In the genomic region with DNA sequence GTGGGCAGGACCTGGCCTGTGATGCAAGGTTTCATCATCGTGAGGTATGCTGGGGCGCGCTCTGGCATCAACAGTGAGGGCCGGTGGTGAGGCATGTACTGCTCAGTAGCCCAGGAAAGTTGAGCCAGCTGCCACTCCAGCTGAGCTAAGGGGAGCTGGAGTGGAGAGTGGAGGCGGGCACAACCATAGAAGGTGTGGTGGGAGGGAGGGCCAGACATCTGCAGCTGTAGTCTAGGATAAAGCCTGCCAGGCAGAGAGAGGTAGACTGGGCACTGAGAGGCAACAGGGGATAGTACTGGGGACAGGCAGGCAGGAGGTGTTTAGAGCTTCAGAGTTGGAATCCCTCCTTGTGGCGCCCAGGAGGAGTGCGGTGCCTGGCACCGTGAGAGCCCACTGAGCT, we compare ENCODE assay signal across 18 mouse cellular contexts. TPM values are rescaled to one million over a fixed set of nuclear protein-coding genes. Genes with fewer than 3 reads are reported as not detected.
DNase-seq lines count a peak whose midpoint lies in the region; ATAC-seq and TF ChIP-seq lines count a peak whose summit lies in the region.
"Had no signal": no experiment of that assay in that cellular context is flagged by ENCODE, and none has a peak within 500 bp of the region (broad histone marks: within the 10 kb centered on the region; RNA-seq: fewer than 3 reads in every experiment).

No protein-coding gene starts in this region.

- H3K27ac ChIP-seq in liver, adult 2 months (replicated peaks; ENCODE audit: insufficient read depth, low read depth, low read length): 0 out of 2 replicates have a peak overlapping the region, but pooled peaks have one; percentile 5
- no peak overlapping the region for H3K27ac ChIP-seq in forebrain, embryonic 16.5 days (ENCODE audit: low read length)
- H3K27ac ChIP-seq: forebrain, embryonic 13.5 days; heart, adult 2 months; hindbrain, embryonic 14.5 days; neural tube, embryonic 13.5 days had no signal

- peak; percentile 51 for DNase-seq in spleen, adult 12 weeks (ENCODE audit: low spot score)
- DNase-seq in spleen, adult 18-20 months: no peak
- DNase-seq in liver, adult 2 months (ENCODE audit: extremely low read depth, low read depth, low spot score): no peak
- no peak for DNase-seq in left cerebral cortex, postnatal 36 days (ENCODE audit: low spot score in 2 of 2)
- DNase-seq in kidney, postnatal 10 days: no peak
- DNase-seq: heart, adult 2 months; kidney, adult 11 months; lung, embryonic 14.5 days; thymus, adult 2 months had no signal

- H3K4me3 ChIP-seq in liver, adult 2 months (ENCODE audit: insufficient read depth, low read depth, low read length): no peak overlapping the region
- H3K4me3 ChIP-seq in forebrain, embryonic 16.5 days (replicated peaks; ENCODE audit: low read length): no peak overlapping the region
- H3K4me3 ChIP-seq: forebrain, embryonic 13.5 days; heart, adult 2 months; neural tube, embryonic 13.5 days had no signal

- H3K79me2 ChIP-seq in liver, adult 2 months (ENCODE audit: control insufficient read depth, insufficient read depth, low read length): no peaks in the 10 kb centered on the region; the same call in 1 of the 2 replicates

- no peaks in the 10 kb centered on the region for H3K27me3 ChIP-seq in liver, adult 2 months (ENCODE audit: control insufficient read depth, insufficient read depth, low read length)
- H3K27me3 ChIP-seq in forebrain, embryonic 16.5 days (replicated peaks; ENCODE audit: control insufficient read depth, insufficient read depth, low read length): no peaks in the 10 kb centered on the region
- H3K27me3 ChIP-seq: forebrain, embryonic 13.5 days; neural tube, embryonic 13.5 days had no signal

- TF ChIP-seq POLR2A in liver, adult 2 months (IDR thresholded peaks at IDR 0.05; ENCODE audit: extremely low read depth, insufficient read depth, low read length): no peak

- H3K9me3 ChIP-seq in forebrain, embryonic 16.5 days (ENCODE audit: control insufficient read depth, low read length): no peaks in the 10 kb centered on the region
- H3K9me3 ChIP-seq: forebrain, embryonic 13.5 days; neural tube, embryonic 13.5 days had no signal

- no peak overlapping the region for H3K4me2 ChIP-seq in forebrain, embryonic 16.5 days (ENCODE audit: low read length)
- H3K4me2 ChIP-seq: forebrain, embryonic 13.5 days; hindbrain, embryonic 14.5 days; lung, embryonic 14.5 days; neural tube, embryonic 13.5 days had no signal

- H3K4me1 ChIP-seq in liver, adult 2 months (ENCODE audit: control insufficient read depth, insufficient read depth, low read length): peaks cover 27% of the 10 kb centered on the region
- H3K4me1 ChIP-seq in forebrain, embryonic 16.5 days (replicated peaks; ENCODE audit: control insufficient read depth, insufficient read depth, low read length): peaks cover 4% of the 10 kb centered on the region; the same call in 1 of the 2 replicates
- H3K4me1 ChIP-seq: forebrain, embryonic 13.5 days; neural tube, embryonic 13.5 days had no signal

- H3K9ac ChIP-seq in liver, adult 2 months (ENCODE audit: low read depth, low read length): no peak overlapping the region
- no peak overlapping the region for H3K9ac ChIP-seq in forebrain, embryonic 16.5 days (replicated peaks; ENCODE audit: low read depth, low read length)
- H3K9ac ChIP-seq: forebrain, embryonic 13.5 days; hindbrain, embryonic 14.5 days; lung, embryonic 14.5 days; neural tube, embryonic 13.5 days had no signal

- peaks cover 65% of the 10 kb centered on the region for H3K36me3 ChIP-seq in liver, adult 2 months (ENCODE audit: control insufficient read depth, insufficient read depth, low read length)
- H3K36me3 ChIP-seq in forebrain, embryonic 16.5 days (ENCODE audit: control insufficient read depth, insufficient read depth): peaks cover 2% of the 10 kb centered on the region; the same call in 1 of the 2 replicates

- ATAC-seq in megakaryocyte progenitor cell, adult 5-6 weeks (replicated peaks; ENCODE audit: poor library complexity): peak; percentile 64
- ATAC-seq in forebrain, embryonic 16.5 days: no peak
- ATAC-seq: forebrain, embryonic 13.5 days had no signal

- TF ChIP-seq CTCF in liver, adult 2 months (IDR thresholded peaks at IDR 0.05; ENCODE audit: low read depth, low read length): no peak

- WGBS in liver, adult 2 months: 59% methylated on average over 8 of the region's 8 CpGs
- 92% methylated on average over 8 of the region's 8 CpGs for WGBS in forebrain, embryonic 16.5 days

- intact Hi-C loops in left cerebral cortex, postnatal 36 days (cut with DNase I): no loop called here

RNA-seq across cellular contexts. Expression of a gene that starts 5.7 kb away (rescaled TPM):
- 112 and 127 TPM in 2 replicates for total RNA-seq in liver, adult 2 months (2014; rRNA removed)
- 369 and 402 TPM in 2 replicates for polyA plus RNA-seq in liver, adult 2 months (2012; rRNA removed)
- total RNA-seq in megakaryocyte progenitor cell, adult 5-6 weeks (2015): not detected in 2 replicates
- not detected in 2 replicates for total RNA-seq in megakaryocyte progenitor cell, adult 5-6 weeks (2017)
- 0.19 TPM in 1 of 2 replicates, not detected in the other for polyA plus RNA-seq in forebrain, embryonic 16.5 days (2015; fragmentation: Nextera tagmentation; extraction: Ambion mirVana)
- not detected for total RNA-seq in left cerebral cortex, postnatal 36 days (2021)
- total RNA-seq: layer of hippocampus, postnatal 10 days; left cerebral cortex, postnatal 25 days; MEL; monocyte, adult 5-6 weeks had no signal
- polyA plus RNA-seq: neural tube, embryonic 13.5 days had no signal

RNA-seq across cellular contexts. Expression of a gene that starts 9.9 kb away (rescaled TPM):
- total RNA-seq in liver, adult 2 months (2014; rRNA removed): 49.5 and 61.3 TPM in 2 replicates
- 55.7 and 61.8 TPM in 2 replicates for polyA plus RNA-seq in liver, adult 2 months (2012; rRNA removed)
- total RNA-seq in megakaryocyte progenitor cell, adult 5-6 weeks (2015): 10.5 and 11.3 TPM in 2 replicates
- 17.0 and 18.9 TPM in 2 replicates for total RNA-seq in megakaryocyte progenitor cell, adult 5-6 weeks (2017)
- polyA plus RNA-seq in forebrain, embryonic 16.5 days (2015; fragmentation: Nextera tagmentation; extraction: Ambion mirVana): 14.4 and 17.8 TPM in 2 replicates
- total RNA-seq in left cerebral cortex, postnatal 36 days (2021): 10 to 100 TPM; 18.0 to 20.5 TPM

RNA-seq across cellular contexts. Expression of a gene that starts 20.1 kb away (rescaled TPM):
- total RNA-seq in liver, adult 2 months (2014; rRNA removed): 855 and 1,003 TPM in 2 replicates
- 900 and 1,325 TPM in 2 replicates for polyA plus RNA-seq in liver, adult 2 months (2012; rRNA removed)
- total RNA-seq in megakaryocyte progenitor cell, adult 5-6 weeks (2015): 31.4 and 34.4 TPM in 2 replicates
- total RNA-seq in megakaryocyte progenitor cell, adult 5-6 weeks (2017): 36.0 TPM in 2 replicates
- 40.2 and 50.1 TPM in 2 replicates for polyA plus RNA-seq in forebrain, embryonic 16.5 days (2015; fragmentation: Nextera tagmentation; extraction: Ambion mirVana)
- 100 to 1,000 TPM; 134 to 153 TPM for total RNA-seq in left cerebral cortex, postnatal 36 days (2021)

RNA-seq across cellular contexts. Expression of a gene that starts 26.1 kb away (rescaled TPM):
- 16.2 and 24.7 TPM in 2 replicates for total RNA-seq in liver, adult 2 months (2014; rRNA removed)
- polyA plus RNA-seq in liver, adult 2 months (2012; rRNA removed): 30.2 and 33.0 TPM in 2 replicates
- 103 and 114 TPM in 2 replicates for total RNA-seq in megakaryocyte progenitor cell, adult 5-6 weeks (2015)
- 50.4 and 57.8 TPM in 2 replicates for total RNA-seq in megakaryocyte progenitor cell, adult 5-6 weeks (2017)
- polyA plus RNA-seq in forebrain, embryonic 16.5 days (2015; fragmentation: Nextera tagmentation; extraction: Ambion mirVana): 66.8 and 71.1 TPM in 2 replicates
- 10 to 100 TPM; 31.4 to 34.8 TPM for total RNA-seq in left cerebral cortex, postnatal 36 days (2021)

RNA-seq across cellular contexts. Expression of a gene that starts 26.4 kb away (rescaled TPM):
- total RNA-seq in liver, adult 2 months (2014; rRNA removed): 8.7 and 14.8 TPM in 2 replicates
- polyA plus RNA-seq in liver, adult 2 months (2012; rRNA removed): 37.5 and 42.4 TPM in 2 replicates
- total RNA-seq in megakaryocyte progenitor cell, adult 5-6 weeks (2015): 14.6 and 17.9 TPM in 2 replicates
- 13.9 and 15.3 TPM in 2 replicates for total RNA-seq in megakaryocyte progenitor cell, adult 5-6 weeks (2017)
- polyA plus RNA-seq in forebrain, embryonic 16.5 days (2015; fragmentation: Nextera tagmentation; extraction: Ambion mirVana): 82.1 and 86.8 TPM in 2 replicates
- total RNA-seq in left cerebral cortex, postnatal 36 days (2021): 10 to 100 TPM; 56.4 to 63.7 TPM

Comparison
In these comparisons a context has a peak if more than half of its experiments do, and no peak if none do; other contexts are left out.
1. RNA of a gene that starts 5.7 kb away (total RNA-seq): 112 to 127 TPM in liver, adult 2 months; not detected in left cerebral cortex, postnatal 36 days and not detected in megakaryocyte progenitor cell, adult 5-6 weeks; every median in the first group is over 10 times any median in the second.